Mouse (Mus musculus): Measurements from ENCODE around the gene Gm9972. TPM values are rescaled to one million over a fixed set of nuclear protein-coding genes. Genes with fewer than 3 reads are reported as not detected.
A peak's percentile ranks its signal among the peaks of the same experiment; 100 is the strongest.

The Gm9972 gene
- polyA plus RNA-seq (2014; fragmentation: Nextera tagmentation; extraction: Ambion mirVana), result not detected in 2 replicates

GRCm38 (mm10) chr11:43035446-43035845, at the start of gene Gm9972:
Gene Gm9972 (plus strand): TSS chr11:43035746.
- Histone ChIP-seq H3K4me3 (ENCODE audit: low read depth, low read length) (no peak within 1 kb of the TSS), H3K27me3 (replicated peaks; ENCODE audit: control insufficient read depth, insufficient read depth, low read length) (no peaks in the 10 kb centered on the region), H3K36me3 (ENCODE audit: control insufficient read depth, insufficient read depth, low read length) (no peaks in the 10 kb centered on the region), H3K4me1 (ENCODE audit: control insufficient read depth, insufficient read depth, low read length) (no peaks in the 10 kb centered on the region), H3K9me3 (replicated peaks; ENCODE audit: control insufficient read depth, low read length) (no peaks in the 10 kb centered on the region), H3K4me2 (ENCODE audit: low read length) (no peak within 1 kb of the TSS), H3K9ac (ENCODE audit: low read length) (no peak within 1 kb of the TSS), H3K27ac (ENCODE audit: low read depth, low read length) (no peak within 1 kb of the TSS)
- no peak for ATAC-seq
- no peak for DNase-seq (ENCODE audit: low spot score)

- no peak overlapping the region for H3K4me2 ChIP-seq (ENCODE audit: low read length)
- H3K9me3 ChIP-seq (replicated peaks; ENCODE audit: control insufficient read depth, low read length), result no peaks in the 10 kb centered on the region
- no peaks in the 10 kb centered on the region for H3K36me3 ChIP-seq (ENCODE audit: control insufficient read depth, insufficient read depth, low read length)
- H3K4me1 ChIP-seq (ENCODE audit: control insufficient read depth, insufficient read depth, low read length), result no peaks in the 10 kb centered on the region
- no peak overlapping the region for H3K4me3 ChIP-seq (ENCODE audit: low read depth, low read length)
- H3K27ac ChIP-seq (ENCODE audit: low read depth, low read length), result no peak overlapping the region
- peak; percentile 54 for DNase-seq (ENCODE audit: low spot score)
- no peaks in the 10 kb centered on the region for H3K27me3 ChIP-seq (replicated peaks; ENCODE audit: control insufficient read depth, insufficient read depth, low read length)
- ATAC-seq, result no peak
- no peak overlapping the region for H3K9ac ChIP-seq (ENCODE audit: low read length)
- WGBS, result 68% methylated on average over 3 of the region's 3 CpGs
Observed at GRCm38 (mm10) chr11:42999188-42999587, 36.4 kb upstream of the Gm9972 start.

GRCm38 (mm10) chr11:43011941-43012340, 23.6 kb upstream of the Gm9972 start:
- DNase-seq (ENCODE audit: low spot score) (no peak), ATAC-seq (no peak)
- H3K4me3 ChIP-seq (ENCODE audit: low read depth, low read length), result no peak overlapping the region
- H3K4me1 ChIP-seq (ENCODE audit: control insufficient read depth, insufficient read depth, low read length), result peaks cover 2% of the 10 kb centered on the region; the same call in 1 of the 2 replicates
- H3K27me3 ChIP-seq (replicated peaks; ENCODE audit: control insufficient read depth, insufficient read depth, low read length), result no peaks in the 10 kb centered on the region
- H3K36me3 ChIP-seq (ENCODE audit: control insufficient read depth, insufficient read depth, low read length), result no peaks in the 10 kb centered on the region
- no peak overlapping the region for H3K9ac ChIP-seq (ENCODE audit: low read length)
- H3K4me2 ChIP-seq (ENCODE audit: low read length), result no peak overlapping the region
- 72% methylated on average over 2 of the region's 2 CpGs for WGBS
- no peaks in the 10 kb centered on the region for H3K9me3 ChIP-seq (replicated peaks; ENCODE audit: control insufficient read depth, low read length)
- peak overlapping the region; percentile 22; the same call in 1 of the 2 replicates for H3K27ac ChIP-seq (ENCODE audit: low read depth, low read length)

GRCm38 (mm10) chr11:43012980-43013379, 22.6 kb upstream of the Gm9972 start:
- no peak overlapping the region for H3K4me3 ChIP-seq (ENCODE audit: low read depth, low read length)
- 56% methylated on average over 4 of the region's 4 CpGs for WGBS
- 0 out of 2 replicates have a peak overlapping the region, but pooled peaks have one; percentile 39 for H3K27ac ChIP-seq (ENCODE audit: low read depth, low read length)
- H3K27me3 ChIP-seq (replicated peaks; ENCODE audit: control insufficient read depth, insufficient read depth, low read length), result no peaks in the 10 kb centered on the region
- no peaks in the 10 kb centered on the region for H3K9me3 ChIP-seq (replicated peaks; ENCODE audit: control insufficient read depth, low read length)
- no peak overlapping the region for H3K4me2 ChIP-seq (ENCODE audit: low read length)
- peaks cover 2% of the 10 kb centered on the region; the same call in 1 of the 2 replicates for H3K4me1 ChIP-seq (ENCODE audit: control insufficient read depth, insufficient read depth, low read length)
- ATAC-seq (peak; percentile 65), DNase-seq (ENCODE audit: low spot score) (peak; percentile 59)
- H3K36me3 ChIP-seq (ENCODE audit: control insufficient read depth, insufficient read depth, low read length), result no peaks in the 10 kb centered on the region
- no peak overlapping the region for H3K9ac ChIP-seq (ENCODE audit: low read length)

- Histone ChIP-seq H3K36me3 (ENCODE audit: control insufficient read depth, insufficient read depth, low read length) (no peaks in the 10 kb centered on the region), H3K4me1 (ENCODE audit: control insufficient read depth, insufficient read depth, low read length) (no peaks in the 10 kb centered on the region), H3K4me2 (ENCODE audit: low read length) (no peak overlapping the region), H3K9ac (ENCODE audit: low read length) (no peak overlapping the region), H3K9me3 (replicated peaks; ENCODE audit: control insufficient read depth, low read length) (no peaks in the 10 kb centered on the region), H3K27ac (ENCODE audit: low read depth, low read length) (no peak overlapping the region), H3K27me3 (replicated peaks; ENCODE audit: control insufficient read depth, insufficient read depth, low read length) (no peaks in the 10 kb centered on the region), H3K4me3 (ENCODE audit: low read depth, low read length) (no peak overlapping the region)
- ATAC-seq (no peak), DNase-seq (ENCODE audit: low spot score) (no peak)
Observed at GRCm38 (mm10) chr11:43023109-43023688, 12.3 kb upstream of the Gm9972 start.

GRCm38 (mm10) chr11:43029813-43030212, 5.7 kb upstream of the Gm9972 start:
- no peak overlapping the region for H3K27ac ChIP-seq (ENCODE audit: low read depth, low read length)
- no peak overlapping the region for H3K9ac ChIP-seq (ENCODE audit: low read length)
- DNase-seq (ENCODE audit: low spot score) (no peak), ATAC-seq (no peak)
- WGBS, result 84% methylated on average over 1 of the region's 1 CpGs
- H3K36me3 ChIP-seq (ENCODE audit: control insufficient read depth, insufficient read depth, low read length), result no peaks in the 10 kb centered on the region
- H3K4me2 ChIP-seq (ENCODE audit: low read length), result no peak overlapping the region
- H3K4me1 ChIP-seq (ENCODE audit: control insufficient read depth, insufficient read depth, low read length), result no peaks in the 10 kb centered on the region
- no peaks in the 10 kb centered on the region for H3K9me3 ChIP-seq (replicated peaks; ENCODE audit: control insufficient read depth, low read length)
- no peak overlapping the region for H3K4me3 ChIP-seq (ENCODE audit: low read depth, low read length)
- no peaks in the 10 kb centered on the region for H3K27me3 ChIP-seq (replicated peaks; ENCODE audit: control insufficient read depth, insufficient read depth, low read length)

- no peak for ATAC-seq
- Histone ChIP-seq H3K36me3 (ENCODE audit: control insufficient read depth, insufficient read depth, low read length) (no peaks in the 10 kb centered on the region), H3K4me2 (ENCODE audit: low read length) (no peak overlapping the region), H3K4me1 (ENCODE audit: control insufficient read depth, insufficient read depth, low read length) (no peaks in the 10 kb centered on the region), H3K27ac (ENCODE audit: low read depth, low read length) (no peak overlapping the region), H3K9ac (ENCODE audit: low read length) (no peak overlapping the region), H3K9me3 (replicated peaks; ENCODE audit: control insufficient read depth, low read length) (no peaks in the 10 kb centered on the region), H3K27me3 (replicated peaks; ENCODE audit: control insufficient read depth, insufficient read depth, low read length) (no peaks in the 10 kb centered on the region), H3K4me3 (ENCODE audit: low read depth, low read length) (no peak overlapping the region)
- no peak for DNase-seq (ENCODE audit: low spot score)
- 78% methylated on average over 4 of the region's 4 CpGs for WGBS
Observed at GRCm38 (mm10) chr11:43032141-43032540, 3.4 kb upstream of the Gm9972 start.

- H3K36me3 ChIP-seq (ENCODE audit: control insufficient read depth, insufficient read depth, low read length), result no peaks in the 10 kb centered on the region
- H3K4me3 ChIP-seq (ENCODE audit: low read depth, low read length), result no peak overlapping the region
- no peak overlapping the region for H3K4me2 ChIP-seq (ENCODE audit: low read length)
- H3K9me3 ChIP-seq (replicated peaks; ENCODE audit: control insufficient read depth, low read length), result no peaks in the 10 kb centered on the region
- no peaks in the 10 kb centered on the region for H3K27me3 ChIP-seq (replicated peaks; ENCODE audit: control insufficient read depth, insufficient read depth, low read length)
- H3K27ac ChIP-seq (ENCODE audit: low read depth, low read length), result no peak overlapping the region
- 85% methylated on average over 3 of the region's 3 CpGs for WGBS
- DNase-seq (ENCODE audit: low spot score) (no peak), ATAC-seq (no peak; the same call in 1 of the 2 replicates)
- H3K4me1 ChIP-seq (ENCODE audit: control insufficient read depth, insufficient read depth, low read length), result no peaks in the 10 kb centered on the region
- no peak overlapping the region for H3K9ac ChIP-seq (ENCODE audit: low read length)
Observed at GRCm38 (mm10) chr11:43045871-43046548, 10.5 kb downstream of the Gm9972 start.

- no peak for ATAC-seq
- no peak overlapping the region for H3K4me2 ChIP-seq (ENCODE audit: low read length)
- no peak overlapping the region for H3K9ac ChIP-seq (ENCODE audit: low read length)
- H3K36me3 ChIP-seq (ENCODE audit: control insufficient read depth, insufficient read depth, low read length), result no peaks in the 10 kb centered on the region
- DNase-seq (ENCODE audit: low spot score), result no peak
- 82% methylated on average over 1 of the region's 1 CpGs for WGBS
- H3K27me3 ChIP-seq (replicated peaks; ENCODE audit: control insufficient read depth, insufficient read depth, low read length), result no peaks in the 10 kb centered on the region
- H3K9me3 ChIP-seq (replicated peaks; ENCODE audit: control insufficient read depth, low read length), result no peaks in the 10 kb centered on the region
- H3K27ac ChIP-seq (ENCODE audit: low read depth, low read length), result no peak overlapping the region
- no peak overlapping the region for H3K4me3 ChIP-seq (ENCODE audit: low read depth, low read length)
- no peaks in the 10 kb centered on the region for H3K4me1 ChIP-seq (ENCODE audit: control insufficient read depth, insufficient read depth, low read length)
Observed at GRCm38 (mm10) chr11:43049363-43049762, 13.8 kb downstream of the Gm9972 start.

Data from forebrain, embryonic 14.5 days (tissue).